In the genomic region with DNA sequence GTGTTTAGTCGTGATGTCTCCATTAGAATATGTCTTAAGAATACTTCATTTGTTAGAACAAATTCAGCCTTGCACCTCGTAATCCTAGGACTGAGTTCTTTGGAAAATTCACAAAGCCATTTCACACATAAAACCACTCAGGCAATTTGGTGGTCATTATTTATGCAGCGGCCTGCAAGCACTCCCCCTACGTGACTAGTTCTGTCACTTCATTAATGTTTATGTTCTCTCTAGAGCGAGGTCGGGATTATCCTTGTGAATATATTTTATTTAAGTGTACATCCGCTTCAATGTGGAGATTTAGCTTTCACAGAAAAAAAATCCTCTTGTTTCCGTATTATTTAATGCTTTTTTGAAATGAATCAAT, we compare ENCODE assay signal across 12 mouse cellular contexts.
A peak's percentile ranks its signal among the peaks of the same experiment; 100 is the strongest.
DNase-seq lines count a peak whose midpoint lies in the region; ATAC-seq and TF ChIP-seq lines count a peak whose summit lies in the region.
"Had no signal": no experiment of that assay in that cellular context is flagged by ENCODE, and none has a peak within 500 bp of the region (broad histone marks: within the 10 kb centered on the region; RNA-seq: fewer than 3 reads in every experiment).

No protein-coding gene starts in this region.

- H3K9me3 ChIP-seq in kidney, embryonic 14.5 days (ENCODE audit: control insufficient read depth, low read length), result no peaks in the 10 kb centered on the region
- H3K9me3 ChIP-seq in hindbrain, embryonic 11.5 days (ENCODE audit: control insufficient read depth, low read length), result no peaks in the 10 kb centered on the region
- H3K9me3 ChIP-seq in hindbrain, postnatal 0 days (ENCODE audit: low read length), result no peaks in the 10 kb centered on the region
- 0 out of 2 replicates have a peak, but pooled peaks cover 2% of the 10 kb centered on the region for H3K9me3 ChIP-seq in midbrain, embryonic 14.5 days (ENCODE audit: control insufficient read depth, low read length)
- H3K9me3 ChIP-seq: liver, embryonic 13.5 days had no signal

- no peak for TF ChIP-seq CTCF in hindbrain, postnatal 0 days (IDR thresholded peaks at IDR 0.05; ENCODE audit: low read depth)

- peak overlapping the region; percentile 24; the same call in 1 of the 2 replicates for H3K27ac ChIP-seq in kidney, embryonic 14.5 days (ENCODE audit: low read depth, low read length)
- peak overlapping the region; percentile 48 for H3K27ac ChIP-seq in hindbrain, embryonic 11.5 days (ENCODE audit: low read depth, low read length)
- peak overlapping the region; percentile 21; the same call in 1 of the 2 replicates for H3K27ac ChIP-seq in hindbrain, postnatal 0 days
- peak overlapping the region; percentile 66 for H3K27ac ChIP-seq in midbrain, embryonic 14.5 days (replicated peaks; ENCODE audit: low read depth, low read length)
- H3K27ac ChIP-seq: liver, embryonic 13.5 days had no signal

- WGBS in kidney, embryonic 14.5 days, result 25% methylated on average over 8 of the region's 8 CpGs
- 59% methylated on average over 8 of the region's 8 CpGs for WGBS in hindbrain, embryonic 11.5 days
- whole genome bisulfite sequencing in hindbrain, postnatal 0 days, result 42% methylated on average over 8 of the region's 8 CpGs
- 29% methylated on average over 8 of the region's 8 CpGs for WGBS in midbrain, embryonic 14.5 days

- H3K36me3 ChIP-seq in kidney, embryonic 14.5 days (ENCODE audit: control insufficient read depth, insufficient read depth, low read length), result no peaks in the 10 kb centered on the region
- no peaks in the 10 kb centered on the region for H3K36me3 ChIP-seq in hindbrain, embryonic 11.5 days (ENCODE audit: control insufficient read depth, insufficient read depth, low read length)
- no peaks in the 10 kb centered on the region for H3K36me3 ChIP-seq in hindbrain, postnatal 0 days (ENCODE audit: insufficient read depth, low read length)
- H3K36me3 ChIP-seq in midbrain, embryonic 14.5 days (ENCODE audit: control insufficient read depth, insufficient read depth, low read length), result no peaks in the 10 kb centered on the region
- H3K36me3 ChIP-seq: liver, embryonic 13.5 days had no signal

- no peak overlapping the region for H3K9ac ChIP-seq in kidney, embryonic 14.5 days (ENCODE audit: low read depth, low read length)
- H3K9ac ChIP-seq in hindbrain, embryonic 11.5 days (ENCODE audit: low read depth, low read length), result no peak overlapping the region
- no peak overlapping the region for H3K9ac ChIP-seq in hindbrain, postnatal 0 days (replicated peaks; ENCODE audit: low read length)
- H3K9ac ChIP-seq in midbrain, embryonic 14.5 days (replicated peaks; ENCODE audit: low read length), result no peak overlapping the region
- H3K9ac ChIP-seq: liver, embryonic 13.5 days had no signal

- H3K4me1 ChIP-seq in kidney, embryonic 14.5 days (ENCODE audit: control insufficient read depth, insufficient read depth, low read length), result no peaks in the 10 kb centered on the region; the same call in 1 of the 2 replicates
- H3K4me1 ChIP-seq in hindbrain, embryonic 11.5 days (replicated peaks; ENCODE audit: control insufficient read depth, insufficient read depth, low read length), result no peaks in the 10 kb centered on the region
- H3K4me1 ChIP-seq in hindbrain, postnatal 0 days (ENCODE audit: insufficient read depth, low read length), result peaks cover 15% of the 10 kb centered on the region
- peaks cover 17% of the 10 kb centered on the region for H3K4me1 ChIP-seq in midbrain, embryonic 14.5 days (ENCODE audit: control insufficient read depth, insufficient read depth, low read length)
- H3K4me1 ChIP-seq: liver, embryonic 13.5 days had no signal

- H3K4me3 ChIP-seq in kidney, embryonic 14.5 days (ENCODE audit: low read length), result no peak overlapping the region
- H3K4me3 ChIP-seq in hindbrain, embryonic 11.5 days (ENCODE audit: low read depth, low read length), result no peak overlapping the region
- H3K4me3 ChIP-seq in hindbrain, postnatal 0 days (ENCODE audit: low read length), result no peak overlapping the region
- no peak overlapping the region for H3K4me3 ChIP-seq in midbrain, embryonic 14.5 days (replicated peaks; ENCODE audit: low read depth, low read length)
- H3K4me3 ChIP-seq: liver, embryonic 13.5 days had no signal

- DNase-seq in kidney, adult 18-20 months, result no peak
- no peak for DNase-seq in hindbrain, embryonic 11.5 days (ENCODE audit: low spot score)
- peak; percentile 14 for DNase-seq in hindbrain, postnatal 0 days (ENCODE audit: low spot score)
- DNase-seq in midbrain, embryonic 14.5 days, result peak; percentile 44
- no peak for DNase-seq in adrenal gland, adult 18-20 months (ENCODE audit: low spot score in 2 of 2)
- no peak for DNase-seq in cerebellum, adult 11-12 months
- DNase-seq in gastrocnemius, postnatal 10 days, result no peak
- DNase-seq: cerebellum, postnatal 10 days; liver, embryonic 13.5 days; thymus, adult 2 months had no signal

- H3K27me3 ChIP-seq in kidney, embryonic 14.5 days (ENCODE audit: control insufficient read depth, insufficient read depth, low read length), result no peaks in the 10 kb centered on the region
- no peaks in the 10 kb centered on the region for H3K27me3 ChIP-seq in hindbrain, embryonic 11.5 days (ENCODE audit: control insufficient read depth, insufficient read depth, low read length)
- no peaks in the 10 kb centered on the region for H3K27me3 ChIP-seq in hindbrain, postnatal 0 days (ENCODE audit: insufficient read depth, low read length)
- no peaks in the 10 kb centered on the region for H3K27me3 ChIP-seq in midbrain, embryonic 14.5 days (ENCODE audit: control insufficient read depth, insufficient read depth, low read length)
- H3K27me3 ChIP-seq: CH12.LX; liver, embryonic 13.5 days had no signal

- 0 out of 2 replicates have a peak, but pooled peaks have one; percentile 35 for ATAC-seq in kidney, embryonic 14.5 days (ENCODE audit: low FRiP score, low TSS enrichment)
- no peak for ATAC-seq in hindbrain, embryonic 11.5 days (ENCODE audit: low FRiP score)
- ATAC-seq in hindbrain, postnatal 0 days, result no peak
- ATAC-seq in midbrain, embryonic 14.5 days (ENCODE audit: low FRiP score, low TSS enrichment), result no peak

- H3K4me2 ChIP-seq in kidney, embryonic 14.5 days (replicated peaks; ENCODE audit: low read depth, low read length), result no peak overlapping the region
- no peak overlapping the region for H3K4me2 ChIP-seq in hindbrain, embryonic 11.5 days (replicated peaks; ENCODE audit: low read depth, low read length)
- H3K4me2 ChIP-seq in hindbrain, postnatal 0 days (ENCODE audit: low read depth, low read length), result 0 out of 2 replicates have a peak overlapping the region, but pooled peaks have one; percentile 11
- H3K4me2 ChIP-seq in midbrain, embryonic 14.5 days (ENCODE audit: low read length), result no peak overlapping the region
- H3K4me2 ChIP-seq: liver, embryonic 13.5 days had no signal

Comparison
In these comparisons a context has a peak if more than half of its experiments do, and no peak if none do; other contexts are left out.
1. DNase-seq: peak in hindbrain, postnatal 0 days (single experiment) and midbrain, embryonic 14.5 days (single experiment); none in kidney, adult 18-20 months (single experiment), hindbrain, embryonic 11.5 days (single experiment), adrenal gland, adult 18-20 months (0 of 2), cerebellum, adult 11-12 months (single experiment) and gastrocnemius, postnatal 10 days (single experiment).
2. Peak in every context shown above with its lines, with median percentiles within 50 percentile points of each other: H3K27ac ChIP-seq.